Mouse (Mus musculus): ENCODE data around the gene Gm10840. TPM values are rescaled to one million over a fixed set of nuclear protein-coding genes. Genes with fewer than 3 reads are reported as not detected.

Gene Gm10840
- polyA plus RNA-seq, 1 experiment = not detected

DNA sequence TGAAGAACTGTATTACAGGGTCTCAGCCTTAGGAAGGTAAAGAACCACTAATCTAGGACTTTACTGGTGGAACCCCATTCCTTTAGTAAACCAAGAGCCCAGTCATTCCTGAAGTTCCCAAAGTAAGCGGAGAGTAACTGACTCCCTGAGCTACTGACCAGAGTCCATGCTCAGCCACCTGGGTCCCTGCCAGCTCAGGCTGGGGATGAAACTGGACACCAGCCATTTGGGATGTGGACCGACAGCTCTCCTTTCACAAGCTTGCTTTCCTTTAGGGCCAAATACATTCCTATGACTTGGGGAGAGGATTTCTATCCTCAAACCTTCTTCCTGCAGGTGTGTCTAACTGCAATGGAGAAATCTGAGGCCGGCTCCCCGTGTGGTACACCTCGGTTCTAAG lies 13.7 kb downstream of the Gm10840 start:
- H3K27ac ChIP-seq (ENCODE audit: insufficient read depth, low read depth, low read length) = no peak overlapping the region
- H3K4me3 ChIP-seq (ENCODE audit: low read depth, low read length) = no peak overlapping the region
- 77% methylated on average over 5 of the region's 5 CpGs for WGBS
- no peaks in the 10 kb centered on the region for H3K27me3 ChIP-seq (ENCODE audit: control insufficient read depth, insufficient read depth, low read length)
- no peaks in the 10 kb centered on the region for H3K4me1 ChIP-seq (ENCODE audit: control insufficient read depth, insufficient read depth, insufficient read length, low read length)
- TF ChIP-seq POLR2A (IDR thresholded peaks at IDR 0.05; ENCODE audit: low read depth, low read length) = no peak
- TF ChIP-seq CTCF (IDR thresholded peaks at IDR 0.05; ENCODE audit: extremely low read depth, insufficient read length, insufficient replicate concordance, low read depth, low read length) = no peak
- H3K36me3 ChIP-seq (ENCODE audit: control insufficient read depth, insufficient read depth, low read length) = no peaks in the 10 kb centered on the region

DNA sequence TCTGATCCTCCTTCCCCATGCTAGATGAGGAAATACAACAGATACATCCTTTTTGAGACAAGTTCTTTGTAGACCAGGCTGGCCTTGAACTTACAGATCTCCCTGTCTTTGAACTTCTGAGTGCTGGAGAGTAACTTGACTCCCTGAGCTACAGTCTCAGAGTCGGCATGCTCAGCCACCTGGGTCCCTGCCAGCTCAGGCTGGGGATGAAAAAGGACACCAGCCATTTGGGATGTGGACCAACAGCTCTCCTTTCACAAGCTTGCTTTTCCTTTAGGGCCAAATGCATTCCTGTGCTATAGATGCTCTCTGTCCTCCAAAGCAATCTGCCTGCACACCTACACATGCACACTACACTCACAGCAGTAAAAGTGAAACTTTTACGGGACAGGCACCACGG lies 14.4 kb downstream of the Gm10840 start:
- Histone ChIP-seq H3K4me1 (ENCODE audit: control insufficient read depth, insufficient read depth, insufficient read length, low read length) (peaks cover under 1% of the 10 kb centered on the region; the same call in 1 of the 2 replicates), H3K27ac (ENCODE audit: insufficient read depth, low read depth, low read length) (no peak overlapping the region), H3K36me3 (ENCODE audit: control insufficient read depth, insufficient read depth, low read length) (no peaks in the 10 kb centered on the region), H3K4me3 (ENCODE audit: low read depth, low read length) (no peak overlapping the region), H3K27me3 (ENCODE audit: control insufficient read depth, insufficient read depth, low read length) (no peaks in the 10 kb centered on the region)
- TF ChIP-seq POLR2A (IDR thresholded peaks at IDR 0.05; ENCODE audit: low read depth, low read length) = no peak
- no peak for TF ChIP-seq CTCF (IDR thresholded peaks at IDR 0.05; ENCODE audit: extremely low read depth, insufficient read length, insufficient replicate concordance, low read depth, low read length)
- 35% methylated on average over 3 of the region's 3 CpGs for WGBS

DNA sequence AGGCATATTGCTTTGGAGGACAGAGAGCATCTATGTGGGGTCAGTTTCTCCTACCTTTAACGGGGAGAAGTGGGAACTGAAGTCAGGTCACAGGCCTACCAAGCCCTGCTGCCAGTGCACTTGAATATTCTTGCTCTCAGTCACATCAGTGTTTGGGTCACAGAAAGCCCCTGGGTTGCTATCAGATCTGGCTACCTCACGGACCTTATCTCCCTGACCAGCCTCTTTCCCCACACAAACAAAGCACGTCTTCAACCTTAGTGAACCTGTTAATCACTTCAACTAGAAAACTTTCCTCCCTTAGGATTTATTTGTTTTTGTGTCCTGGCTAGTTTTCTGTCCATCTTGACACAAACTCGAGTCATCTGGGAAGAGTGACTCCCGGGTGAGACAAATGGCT lies 15.7 kb downstream of the Gm10840 start:
- TF ChIP-seq POLR2A (IDR thresholded peaks at IDR 0.05; ENCODE audit: low read depth, low read length) (no peak), CTCF (IDR thresholded peaks at IDR 0.05; ENCODE audit: extremely low read depth, insufficient read length, insufficient replicate concordance, low read depth, low read length) (no peak)
- Histone ChIP-seq H3K27ac (ENCODE audit: insufficient read depth, low read depth, low read length) (no peak overlapping the region), H3K36me3 (ENCODE audit: control insufficient read depth, insufficient read depth, low read length) (no peaks in the 10 kb centered on the region), H3K4me3 (ENCODE audit: low read depth, low read length) (no peak overlapping the region), H3K27me3 (ENCODE audit: control insufficient read depth, insufficient read depth, low read length) (no peaks in the 10 kb centered on the region), H3K4me1 (ENCODE audit: control insufficient read depth, insufficient read depth, insufficient read length, low read length) (peaks cover 2% of the 10 kb centered on the region; the same call in 1 of the 2 replicates)
- WGBS = 73% methylated on average over 5 of the region's 5 CpGs

DNA sequence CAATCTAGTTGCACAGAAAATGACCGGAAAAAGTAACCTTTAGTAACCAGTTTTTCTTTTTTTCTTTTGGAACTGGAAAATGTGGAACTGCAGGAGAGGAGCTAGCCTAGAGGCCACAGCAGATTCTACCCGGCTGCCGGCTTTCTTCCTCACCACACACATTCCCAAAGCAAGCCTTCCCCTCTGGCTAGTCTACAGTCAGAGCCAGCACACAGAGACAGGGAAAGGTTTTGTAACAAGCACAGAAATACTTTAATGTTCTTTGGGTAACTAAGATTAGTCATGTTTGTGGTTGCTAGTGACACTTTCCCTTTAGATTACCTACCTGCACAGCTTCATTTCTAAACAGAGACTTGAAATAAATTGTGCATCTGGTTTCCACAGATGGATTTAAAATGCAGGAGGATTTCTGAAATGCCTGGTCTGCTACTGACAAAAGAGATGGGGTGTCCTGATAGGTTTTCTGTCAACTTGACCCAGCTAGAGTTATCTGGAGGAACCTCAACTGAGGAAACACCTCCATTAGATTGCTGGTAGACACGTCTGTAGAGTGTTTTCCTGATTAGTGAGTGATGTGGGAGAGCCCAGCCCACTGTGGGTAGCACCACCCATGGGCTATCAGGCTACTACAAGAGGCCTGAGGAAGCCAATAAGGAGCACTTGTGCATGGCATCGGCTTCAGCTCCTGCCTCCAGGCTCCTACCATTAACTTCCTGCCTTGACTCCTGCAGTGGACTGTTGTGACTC lies 17.6 kb downstream of the Gm10840 start:
- WGBS = 67% methylated on average over 5 of the region's 5 CpGs

DNA sequence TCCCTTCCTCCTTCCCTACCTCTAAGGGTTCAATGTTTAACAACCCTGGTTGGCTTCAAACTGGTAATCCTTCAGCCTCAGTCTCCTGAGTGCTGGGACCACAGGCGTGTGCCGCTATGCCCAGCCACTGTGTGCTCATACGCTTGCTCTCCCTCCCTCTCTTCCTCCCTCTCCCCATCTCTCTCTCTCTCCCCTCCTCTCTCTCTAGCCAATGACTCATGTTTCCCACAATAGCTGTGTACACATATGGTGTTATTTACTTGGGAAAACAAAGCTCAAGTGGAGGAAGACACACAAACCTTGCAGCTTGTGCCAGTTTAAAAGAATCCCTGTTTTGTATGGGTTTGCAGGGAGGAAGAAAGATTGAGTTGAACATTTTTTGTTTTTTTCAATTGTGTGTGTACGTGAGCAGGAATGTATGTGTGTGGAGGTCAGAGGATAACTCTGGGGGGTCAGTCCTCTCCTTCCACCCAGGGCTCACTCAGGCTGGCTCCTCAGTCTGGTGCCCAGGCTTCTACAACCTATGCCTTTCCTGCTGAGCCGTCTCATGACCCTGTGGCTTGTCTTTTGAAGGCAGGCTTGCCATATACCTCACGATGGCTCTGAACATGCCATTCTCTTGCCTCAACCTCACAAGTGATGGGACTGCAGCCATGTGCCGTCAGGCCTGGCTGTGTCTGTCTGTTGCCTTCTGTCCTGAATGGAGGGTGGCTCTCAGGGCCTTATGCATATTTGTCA lies 19.2 kb downstream of the Gm10840 start:
- Histone ChIP-seq H3K27ac (ENCODE audit: insufficient read depth, low read depth, low read length) (peak overlapping the region; percentile 67; the same call in 1 of the 2 replicates), H3K27me3 (ENCODE audit: control insufficient read depth, insufficient read depth, low read length) (no peaks in the 10 kb centered on the region), H3K36me3 (ENCODE audit: control insufficient read depth, insufficient read depth, low read length) (no peaks in the 10 kb centered on the region), H3K4me1 (ENCODE audit: control insufficient read depth, insufficient read depth, insufficient read length, low read length) (peaks cover 2% of the 10 kb centered on the region; the same call in 1 of the 2 replicates), H3K4me3 (ENCODE audit: low read depth, low read length) (no peak overlapping the region)
- WGBS = 77% methylated on average over 7 of the region's 7 CpGs
- TF ChIP-seq CTCF (IDR thresholded peaks at IDR 0.05; ENCODE audit: extremely low read depth, insufficient read length, insufficient replicate concordance, low read depth, low read length) = no peak
- no peak for TF ChIP-seq POLR2A (IDR thresholded peaks at IDR 0.05; ENCODE audit: low read depth, low read length)

More for the DNA sequence above, 17.6 kb downstream of the Gm10840 start:
- Histone ChIP-seq H3K27me3 (ENCODE audit: control insufficient read depth, insufficient read depth, low read length) (no peaks in the 10 kb centered on the region), H3K4me3 (ENCODE audit: low read depth, low read length) (no peak overlapping the region), H3K27ac (ENCODE audit: insufficient read depth, low read depth, low read length) (no peak overlapping the region), H3K36me3 (ENCODE audit: control insufficient read depth, insufficient read depth, low read length) (no peaks in the 10 kb centered on the region), H3K4me1 (ENCODE audit: control insufficient read depth, insufficient read depth, insufficient read length, low read length) (peaks cover 2% of the 10 kb centered on the region; the same call in 1 of the 2 replicates)
- no peak for TF ChIP-seq POLR2A (IDR thresholded peaks at IDR 0.05; ENCODE audit: low read depth, low read length)
- TF ChIP-seq CTCF (IDR thresholded peaks at IDR 0.05; ENCODE audit: extremely low read depth, insufficient read length, insufficient replicate concordance, low read depth, low read length) = no peak

DNA sequence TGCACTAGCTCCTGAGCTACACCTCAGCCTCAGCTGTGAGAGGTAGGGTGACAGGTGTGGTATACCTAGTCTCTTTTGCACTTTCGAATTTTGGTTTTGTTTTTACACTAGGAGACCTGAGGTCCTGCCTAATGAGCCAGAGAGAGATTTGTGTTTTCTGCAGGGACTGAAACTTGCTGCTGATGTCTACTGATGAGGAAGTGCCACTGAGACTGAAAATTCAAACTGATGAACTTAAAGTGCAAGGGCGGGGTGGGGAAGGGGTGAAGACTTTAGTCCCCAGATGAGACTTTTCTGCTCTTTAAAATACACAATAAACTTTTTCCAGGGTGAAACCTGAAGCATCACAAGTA lies 19.8 kb downstream of the Gm10840 start:
- WGBS = 80% methylated on average over 2 of the region's 2 CpGs
- Histone ChIP-seq H3K4me1 (ENCODE audit: control insufficient read depth, insufficient read depth, insufficient read length, low read length) (peaks cover 2% of the 10 kb centered on the region; the same call in 1 of the 2 replicates), H3K36me3 (ENCODE audit: control insufficient read depth, insufficient read depth, low read length) (no peaks in the 10 kb centered on the region), H3K27me3 (ENCODE audit: control insufficient read depth, insufficient read depth, low read length) (no peaks in the 10 kb centered on the region), H3K4me3 (ENCODE audit: low read depth, low read length) (no peak overlapping the region), H3K27ac (ENCODE audit: insufficient read depth, low read depth, low read length) (peak overlapping the region; percentile 67; the same call in 1 of the 2 replicates)
- no peak for TF ChIP-seq POLR2A (IDR thresholded peaks at IDR 0.05; ENCODE audit: low read depth, low read length)
- no peak for TF ChIP-seq CTCF (IDR thresholded peaks at IDR 0.05; ENCODE audit: extremely low read depth, insufficient read length, insufficient replicate concordance, low read depth, low read length)

DNA sequence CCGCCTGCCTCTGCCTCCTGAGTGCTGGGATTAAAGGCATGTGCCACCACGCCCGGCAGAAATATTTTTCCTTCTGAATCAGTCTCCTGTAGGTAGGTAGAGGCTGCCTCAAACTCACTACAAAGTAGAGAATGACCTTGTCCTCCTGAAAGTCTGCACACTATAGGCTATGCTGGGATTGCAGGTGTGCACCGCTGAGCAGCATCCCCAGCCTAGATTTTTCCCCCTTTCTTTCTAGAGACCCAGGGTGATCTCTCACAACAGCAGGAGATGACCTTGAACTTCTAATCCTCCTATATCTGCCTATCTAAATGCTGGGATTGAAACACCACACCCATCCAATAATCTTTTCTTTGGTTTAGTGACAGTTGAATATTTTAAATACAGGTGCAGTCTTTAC lies 26.7 kb downstream of the Gm10840 start:
- 97% methylated on average over 4 of the region's 4 CpGs for WGBS
- Histone ChIP-seq H3K4me1 (ENCODE audit: control insufficient read depth, insufficient read depth, insufficient read length, low read length) (no peaks in the 10 kb centered on the region), H3K27ac (ENCODE audit: insufficient read depth, low read depth, low read length) (no peak overlapping the region), H3K36me3 (ENCODE audit: control insufficient read depth, insufficient read depth, low read length) (peaks cover 1% of the 10 kb centered on the region; the same call in 1 of the 2 replicates), H3K27me3 (ENCODE audit: control insufficient read depth, insufficient read depth, low read length) (no peaks in the 10 kb centered on the region), H3K4me3 (ENCODE audit: low read depth, low read length) (no peak overlapping the region)
- TF ChIP-seq POLR2A (IDR thresholded peaks at IDR 0.05; ENCODE audit: low read depth, low read length) = no peak
- no peak for TF ChIP-seq CTCF (IDR thresholded peaks at IDR 0.05; ENCODE audit: extremely low read depth, insufficient read length, insufficient replicate concordance, low read depth, low read length)

Data from small intestine, adult 2 months (tissue).